Mouse (Mus musculus): ENCODE data around the gene Fpgs.

Gene Fpgs

GRCm38 (mm10) chr2:32639632-32640031 is 64.3 kb downstream of the Fpgs start:
- DNase-seq (ENCODE audit: low spot score in 2 of 2): no peak

- no peak for DNase-seq (ENCODE audit: low spot score in 2 of 2)
These were observed 66.1 kb downstream of the Fpgs start for GRCm38 (mm10) chr2:32637778-32638281.

- DNase-seq (ENCODE audit: low spot score in 2 of 2): no peak
These were observed 67.3 kb downstream of the Fpgs start for GRCm38 (mm10) chr2:32636617-32637016.

GRCm38 (mm10) chr2:32634277-32635105 is 69.5 kb downstream of the Fpgs start:
- DNase-seq (ENCODE audit: low spot score in 2 of 2): no peak

GRCm38 (mm10) chr2:32633660-32634059 is 70.3 kb downstream of the Fpgs start:
- DNase-seq (ENCODE audit: low spot score in 2 of 2): no peak
